Mouse (Mus musculus) hindbrain, embryonic 13.5 days (tissue): ENCODE results near the gene Cltb. TPM values are rescaled to one million over a fixed set of nuclear protein-coding genes. Genes with fewer than 3 reads are reported as not detected.

ENCODE experiments used
- ATAC-seq: fragments of 200-750 bp; cut with Nextera tagmentation; 2 replicates; pipeline ENCODE4 v1.8.0; 2017; ENCODE audit warnings: moderate TSS enrichment; ENCODE audit not compliant: low FRiP score
- H3K27ac ChIP-seq: fragments of 300-500 bp; sonication (generic); 2 replicates; pipeline ENCODE4 v1.5.1; 2015; ENCODE audit warnings: inconsistent platforms, mild to moderate bottlenecking, moderate library complexity
- H3K27me3 ChIP-seq: fragments of 300-500 bp; sonication (generic); 2 replicates; pipeline ENCODE4 v1.6.1; 2015; ENCODE audit warnings: mild to moderate bottlenecking, inconsistent platforms
- H3K36me3 ChIP-seq: fragments of 300-500 bp; sonication (generic); 2 replicates; pipeline ENCODE4 v1.6.1; 2015; ENCODE audit warnings: mild to moderate bottlenecking, inconsistent platforms
- H3K4me1 ChIP-seq: fragments of 300-500 bp; sonication (generic); replicated peaks from 2 replicates; pipeline ENCODE4 v1.6.1; 2015; ENCODE audit warnings: inconsistent platforms
- H3K4me2 ChIP-seq: fragments of 300-500 bp; sonication (generic); 2 replicates; pipeline ENCODE4 v1.6.1; 2015; ENCODE audit warnings: inconsistent platforms, mild to moderate bottlenecking, moderate library complexity
- H3K4me3 ChIP-seq: fragments of 300-500 bp; sonication (generic); 2 replicates; pipeline ENCODE4 v1.5.1; 2015; ENCODE audit warnings: mild to moderate bottlenecking, inconsistent platforms
- H3K9ac ChIP-seq: fragments of 300-500 bp; sonication (generic); 2 replicates; pipeline ENCODE4 v1.6.1; 2015; ENCODE audit warnings: mild to moderate bottlenecking, inconsistent platforms
- H3K9me3 ChIP-seq: fragments of 300-500 bp; sonication (generic); 2 replicates; pipeline ENCODE4 v1.6.1; 2016; ENCODE audit warnings: inconsistent platforms
- WGBS: fragments of 180-500 bp; shearing (Covaris S2); methylation state at CpG from one replicate; pipeline ENCODE4 v1.1.7; 2015; 5-methylcytosine and 5-hydroxymethylcytosine counted together
- polyA plus RNA-seq: library from polyadenylated mRNA; unstranded; fragments of >200 nt; fragmentation: Nextera tagmentation; extraction: Ambion mirVana; gene quantifications from 2 replicates; pipeline ENCODE4 v1.2.1, GENCODE M21; 2015

The Cltb gene
- polyA plus RNA-seq, 1 experiment from 2014 or later: 132 TPM

GRCm38 (mm10) chr13:54609301-54609700, 1.8 kb downstream of the Cltb start:
- Histone ChIP-seq H3K9ac (peak overlapping the region; percentile 67), H3K4me1 (peaks cover 32% of the 10 kb centered on the region), H3K27me3 (no peaks in the 10 kb centered on the region), H3K36me3 (peaks cover 27% of the 10 kb centered on the region), H3K27ac (no peak overlapping the region; the same call in 1 of the 2 replicates), H3K4me2 (peak overlapping the region; percentile 83), H3K9me3 (no peaks in the 10 kb centered on the region), H3K4me3 (peak overlapping the region; percentile 24)
- WGBS: 12% methylated on average over 1 of the region's 1 CpGs
- no peak for ATAC-seq

- Histone ChIP-seq H3K9ac (peak overlapping the region; percentile 67), H3K27ac (peak overlapping the region; percentile 45; the same call in 1 of the 2 replicates), H3K4me1 (peaks cover 32% of the 10 kb centered on the region), H3K36me3 (peaks cover 33% of the 10 kb centered on the region), H3K4me3 (peak overlapping the region; percentile 24), H3K9me3 (no peaks in the 10 kb centered on the region), H3K27me3 (no peaks in the 10 kb centered on the region), H3K4me2 (peak overlapping the region; percentile 83)
- no peak for ATAC-seq
- 10% methylated on average over 8 of the region's 8 CpGs for WGBS
Observed at GRCm38 (mm10) chr13:54608666-54609065, 2.5 kb downstream of the Cltb start.

GRCm38 (mm10) chr13:54608002-54608401, 3.1 kb downstream of the Cltb start:
- 57% methylated on average over 3 of the region's 3 CpGs for WGBS

GRCm38 (mm10) chr13:54607204-54607603, 3.9 kb downstream of the Cltb start:
- H3K27me3 ChIP-seq: no peaks in the 10 kb centered on the region
- H3K4me2 ChIP-seq: no peak overlapping the region
- no peak overlapping the region for H3K27ac ChIP-seq
- H3K4me1 ChIP-seq: peaks cover 32% of the 10 kb centered on the region
- 76% methylated on average over 5 of the region's 5 CpGs for WGBS
- H3K4me3 ChIP-seq: no peak overlapping the region
- H3K36me3 ChIP-seq: peaks cover 33% of the 10 kb centered on the region
- no peak overlapping the region for H3K9ac ChIP-seq
- no peaks in the 10 kb centered on the region for H3K9me3 ChIP-seq
- no peak for ATAC-seq

More at GRCm38 (mm10) chr13:54608002-54608401, 3.1 kb downstream of the Cltb start:
- Histone ChIP-seq H3K36me3 (peaks cover 33% of the 10 kb centered on the region), H3K27ac (no peak overlapping the region), H3K4me3 (no peak overlapping the region), H3K4me1 (peaks cover 32% of the 10 kb centered on the region), H3K9ac (peak overlapping the region; percentile 67; the same call in 1 of the 2 replicates), H3K4me2 (peak overlapping the region; percentile 83; the same call in 1 of the 2 replicates), H3K27me3 (no peaks in the 10 kb centered on the region), H3K9me3 (no peaks in the 10 kb centered on the region)
- no peak for ATAC-seq

- WGBS: 86% methylated on average over 5 of the region's 5 CpGs
- H3K27ac ChIP-seq: no peak overlapping the region
- H3K9me3 ChIP-seq: no peaks in the 10 kb centered on the region
- peaks cover 43% of the 10 kb centered on the region for H3K36me3 ChIP-seq
- no peak overlapping the region for H3K4me2 ChIP-seq
- no peaks in the 10 kb centered on the region for H3K27me3 ChIP-seq
- ATAC-seq: no peak
- peaks cover 25% of the 10 kb centered on the region for H3K4me1 ChIP-seq
- H3K9ac ChIP-seq: no peak overlapping the region
- H3K4me3 ChIP-seq: no peak overlapping the region
Observed at GRCm38 (mm10) chr13:54605426-54605825, 5.7 kb downstream of the Cltb start.

GRCm38 (mm10) chr13:54604221-54604620, 6.9 kb downstream of the Cltb start:
- no peaks in the 10 kb centered on the region for H3K27me3 ChIP-seq
- peaks cover 13% of the 10 kb centered on the region for H3K4me1 ChIP-seq
- ATAC-seq: no peak
- H3K4me2 ChIP-seq: no peak overlapping the region
- peaks cover 54% of the 10 kb centered on the region for H3K36me3 ChIP-seq
- H3K27ac ChIP-seq: no peak overlapping the region
- H3K4me3 ChIP-seq: no peak overlapping the region
- H3K9me3 ChIP-seq: no peaks in the 10 kb centered on the region
- H3K9ac ChIP-seq: no peak overlapping the region
- WGBS: 63% methylated on average over 4 of the region's 4 CpGs

GRCm38 (mm10) chr13:54603501-54603900, 7.6 kb downstream of the Cltb start:
- Histone ChIP-seq H3K36me3 (peaks cover 61% of the 10 kb centered on the region), H3K4me3 (no peak overlapping the region), H3K4me1 (peaks cover 6% of the 10 kb centered on the region), H3K9me3 (no peaks in the 10 kb centered on the region), H3K27ac (no peak overlapping the region), H3K27me3 (no peaks in the 10 kb centered on the region), H3K4me2 (no peak overlapping the region), H3K9ac (no peak overlapping the region)
- ATAC-seq: no peak

- no peak for ATAC-seq
- Histone ChIP-seq H3K27me3 (no peaks in the 10 kb centered on the region), H3K36me3 (peaks cover 69% of the 10 kb centered on the region), H3K4me3 (no peak overlapping the region), H3K9ac (no peak overlapping the region), H3K4me2 (no peak overlapping the region), H3K4me1 (no peaks in the 10 kb centered on the region), H3K27ac (no peak overlapping the region), H3K9me3 (no peaks in the 10 kb centered on the region)
- 58% methylated on average over 3 of the region's 3 CpGs for WGBS
Observed at GRCm38 (mm10) chr13:54602639-54603111, 8.5 kb downstream of the Cltb start.

GRCm38 (mm10) chr13:54598622-54599143, 12.5 kb downstream of the Cltb start:
- H3K36me3 ChIP-seq: peaks cover 66% of the 10 kb centered on the region
- no peaks in the 10 kb centered on the region for H3K27me3 ChIP-seq
- H3K9ac ChIP-seq: no peak overlapping the region
- no peaks in the 10 kb centered on the region for H3K9me3 ChIP-seq
- H3K4me1 ChIP-seq: peaks cover 7% of the 10 kb centered on the region
- ATAC-seq: no peak
- no peak overlapping the region for H3K27ac ChIP-seq
- H3K4me2 ChIP-seq: no peak overlapping the region
- H3K4me3 ChIP-seq: no peak overlapping the region
- WGBS: 90% methylated on average over 12 of the region's 12 CpGs

- ATAC-seq: no peak
- H3K9ac ChIP-seq: no peak overlapping the region
- 64% methylated on average over 5 of the region's 5 CpGs for WGBS
- H3K4me1 ChIP-seq: peaks cover 9% of the 10 kb centered on the region
- H3K4me2 ChIP-seq: no peak overlapping the region
- no peaks in the 10 kb centered on the region for H3K27me3 ChIP-seq
- no peak overlapping the region for H3K4me3 ChIP-seq
- no peaks in the 10 kb centered on the region for H3K9me3 ChIP-seq
- no peak overlapping the region for H3K27ac ChIP-seq
- peaks cover 77% of the 10 kb centered on the region for H3K36me3 ChIP-seq
Observed at GRCm38 (mm10) chr13:54596870-54597269, 14.3 kb downstream of the Cltb start.

- 90% methylated on average over 8 of the region's 8 CpGs for WGBS
- peaks cover 73% of the 10 kb centered on the region for H3K36me3 ChIP-seq
- H3K9ac ChIP-seq: no peak overlapping the region
- ATAC-seq: no peak
- H3K4me2 ChIP-seq: no peak overlapping the region
- peaks cover 16% of the 10 kb centered on the region for H3K4me1 ChIP-seq
- H3K4me3 ChIP-seq: no peak overlapping the region
- no peak overlapping the region for H3K27ac ChIP-seq
- no peaks in the 10 kb centered on the region for H3K9me3 ChIP-seq
- H3K27me3 ChIP-seq: no peaks in the 10 kb centered on the region
Observed at GRCm38 (mm10) chr13:54596107-54596690, 14.9 kb downstream of the Cltb start.

- Histone ChIP-seq H3K27ac (no peak overlapping the region), H3K9me3 (no peaks in the 10 kb centered on the region), H3K27me3 (no peaks in the 10 kb centered on the region), H3K9ac (no peak overlapping the region), H3K4me2 (no peak overlapping the region), H3K36me3 (peaks cover 50% of the 10 kb centered on the region), H3K4me1 (peaks cover 30% of the 10 kb centered on the region), H3K4me3 (no peak overlapping the region)
- no peak for ATAC-seq
- 92% methylated on average over 11 of the region's 11 CpGs for WGBS
Observed at GRCm38 (mm10) chr13:54593617-54594016, 17.5 kb downstream of the Cltb start.
